Mouse (Mus musculus) ES-E14 (cell line): Measurements from ENCODE around the gene Gm16181.

Experiments
- CHD2 ChIP-seq: IDR thresholded peaks from 2 replicates; pipeline ENCODE4 v1.6.1; 2014; ENCODE audit warnings: mild to moderate bottlenecking, low read depth, low read length, inconsistent platforms
- ZNF384 ChIP-seq: IDR thresholded peaks from 2 replicates; pipeline ENCODE4 v1.6.1; 2012; ENCODE audit warnings: low read depth, low read length, inconsistent platforms

DNA sequence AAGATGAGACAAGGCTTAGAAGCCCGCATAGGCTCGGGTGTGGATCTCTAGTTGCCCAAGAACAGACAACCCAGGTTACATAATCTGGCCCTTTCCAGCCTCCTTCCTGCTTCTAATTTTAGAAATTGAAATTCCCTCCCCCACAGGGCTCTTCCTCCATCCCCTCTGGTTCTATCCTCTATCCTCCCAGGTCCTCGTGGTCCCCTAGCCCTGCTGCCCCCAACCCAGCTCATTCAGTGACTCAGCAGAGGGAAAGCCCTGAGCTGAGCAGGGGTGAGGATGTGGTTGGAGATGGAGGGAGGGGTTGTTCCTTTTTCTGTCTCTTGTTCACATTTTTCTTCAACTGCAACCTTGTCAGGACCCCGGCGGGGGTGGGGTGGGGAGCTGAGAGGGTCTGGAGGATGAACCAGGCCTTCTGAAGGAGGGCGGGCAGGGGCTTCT, 1.0 kb upstream of the Gm16181 start:
- TF ChIP-seq ZNF384: no peak
- no peak for TF ChIP-seq CHD2
